Mouse (Mus musculus) heart, embryonic 16.5 days (tissue): Measurements from ENCODE around the gene Zmynd8. TPM values are rescaled to one million over a fixed set of nuclear protein-coding genes. Genes with fewer than 3 reads are reported as not detected.
A peak's percentile ranks its signal among the peaks of the same experiment; 100 is the strongest.

Experiments used
- ATAC-seq: fragments of 200-750 bp; cut with Nextera tagmentation; replicated peaks from 2 replicates; pipeline ENCODE4 v1.8.0; 2017; ENCODE audit warnings: moderate number of reproducible peaks; ENCODE audit not compliant: insufficient read depth, low FRiP score; ENCODE audit errors: extremely low read depth
- H3K27ac ChIP-seq: fragments of 300-500 bp; sonication (generic); 2 replicates; pipeline ENCODE4 v1.5.1; 2014; ENCODE audit warnings: mild to moderate bottlenecking, low read length, control low read depth, moderate library complexity
- H3K27me3 ChIP-seq: fragments of 300-500 bp; sonication (generic); 2 replicates; pipeline ENCODE4 v1.6.1; 2014; ENCODE audit warnings: low read length, mixed read lengths; ENCODE audit not compliant: control insufficient read depth, insufficient read depth
- H3K36me3 ChIP-seq: fragments of 300-500 bp; sonication (generic); 2 replicates; pipeline ENCODE4 v1.6.1; 2014; ENCODE audit not compliant: control insufficient read depth, insufficient read depth
- H3K4me1 ChIP-seq: fragments of 300-500 bp; sonication (generic); 2 replicates; pipeline ENCODE4 v1.6.1; 2014; ENCODE audit warnings: low read length, mixed read lengths; ENCODE audit not compliant: control insufficient read depth, insufficient read depth
- H3K4me2 ChIP-seq: fragments of 300-500 bp; sonication (generic); 2 replicates; pipeline ENCODE4 v1.6.1; 2014; ENCODE audit warnings: low read depth, mild to moderate bottlenecking, control low read depth, low read length
- H3K4me3 ChIP-seq: fragments of 300-500 bp; sonication (generic); 2 replicates; pipeline ENCODE4 v1.5.1; 2014; ENCODE audit warnings: mild to moderate bottlenecking, control low read depth, low read length
- H3K9ac ChIP-seq: fragments of 300-500 bp; sonication (generic); 2 replicates; pipeline ENCODE4 v1.6.1; 2014; ENCODE audit warnings: low read length, control low read depth
- H3K9me3 ChIP-seq: fragments of 300-500 bp; sonication (generic); replicated peaks from 2 replicates; pipeline ENCODE4 v1.6.1; 2016; ENCODE audit warnings: low read length; ENCODE audit not compliant: control insufficient read depth
- WGBS: fragments of 180-500 bp; shearing (Covaris S2); extraction: QIAGEN DNeasy Blood & Tissue Kit; methylation state at CpG from one replicate; pipeline ENCODE4 v1.1.7; 2014; 5-methylcytosine and 5-hydroxymethylcytosine counted together
- polyA plus RNA-seq: library from polyadenylated mRNA; unstranded; fragments of >200 nt; fragmentation: Nextera tagmentation; extraction: Ambion mirVana; gene quantifications from 2 replicates; pipeline ENCODE4 v1.2.1, GENCODE M21; 2015

The Zmynd8 gene
- polyA plus RNA-seq, 1 experiment from 2014 or later = 36.0 TPM

GRCm38 (mm10) chr2:165873196-165873595, 25.6 kb downstream of the Zmynd8 start:
- Histone ChIP-seq H3K4me2 (no peak overlapping the region), H3K27ac (peak overlapping the region; percentile 90), H3K4me3 (no peak overlapping the region), H3K27me3 (no peaks in the 10 kb centered on the region), H3K9me3 (no peaks in the 10 kb centered on the region), H3K36me3 (peaks cover 8% of the 10 kb centered on the region; the same call in 1 of the 2 replicates), H3K9ac (peak overlapping the region; percentile 23; the same call in 1 of the 2 replicates), H3K4me1 (peaks cover 69% of the 10 kb centered on the region)
- no peak for ATAC-seq
- 57% methylated on average over 7 of the region's 7 CpGs for WGBS

- peak overlapping the region; percentile 75 for H3K27ac ChIP-seq
- peaks cover 56% of the 10 kb centered on the region for H3K4me1 ChIP-seq
- peak overlapping the region; percentile 53 for H3K9ac ChIP-seq
- no peaks in the 10 kb centered on the region for H3K9me3 ChIP-seq
- H3K27me3 ChIP-seq = no peaks in the 10 kb centered on the region
- H3K36me3 ChIP-seq = peaks cover 5% of the 10 kb centered on the region; the same call in 1 of the 2 replicates
- no peak overlapping the region for H3K4me3 ChIP-seq
- 62% methylated on average over 1 of the region's 1 CpGs for WGBS
- ATAC-seq = no peak
- H3K4me2 ChIP-seq = peak overlapping the region; percentile 20; the same call in 1 of the 2 replicates
These were observed 29.6 kb downstream of the Zmynd8 start for GRCm38 (mm10) chr2:165869257-165869656.

GRCm38 (mm10) chr2:165868522-165869175, 30.2 kb downstream of the Zmynd8 start:
- Histone ChIP-seq H3K4me1 (peaks cover 53% of the 10 kb centered on the region), H3K4me3 (no peak overlapping the region), H3K9ac (peak overlapping the region; percentile 53), H3K27ac (peak overlapping the region; percentile 75), H3K9me3 (no peaks in the 10 kb centered on the region), H3K4me2 (peak overlapping the region; percentile 20), H3K36me3 (peaks cover 3% of the 10 kb centered on the region; the same call in 1 of the 2 replicates), H3K27me3 (no peaks in the 10 kb centered on the region)
- WGBS = 55% methylated on average over 8 of the region's 8 CpGs
- ATAC-seq = peak; percentile 49

GRCm38 (mm10) chr2:165867549-165867948, 31.3 kb downstream of the Zmynd8 start:
- Histone ChIP-seq H3K4me1 (peaks cover 42% of the 10 kb centered on the region), H3K27me3 (no peaks in the 10 kb centered on the region), H3K27ac (peak overlapping the region; percentile 37), H3K4me3 (no peak overlapping the region), H3K36me3 (peaks cover 3% of the 10 kb centered on the region; the same call in 1 of the 2 replicates), H3K4me2 (no peak overlapping the region), H3K9ac (peak overlapping the region; percentile 2; the same call in 1 of the 2 replicates), H3K9me3 (no peaks in the 10 kb centered on the region)
- ATAC-seq = no peak
- 80% methylated on average over 9 of the region's 9 CpGs for WGBS

GRCm38 (mm10) chr2:165866951-165867387, 31.8 kb downstream of the Zmynd8 start:
- Histone ChIP-seq H3K27ac (peak overlapping the region; percentile 37), H3K9me3 (no peaks in the 10 kb centered on the region), H3K4me3 (no peak overlapping the region), H3K4me1 (peaks cover 45% of the 10 kb centered on the region), H3K9ac (peak overlapping the region; percentile 2; the same call in 1 of the 2 replicates), H3K4me2 (no peak overlapping the region), H3K27me3 (no peaks in the 10 kb centered on the region), H3K36me3 (peaks cover 5% of the 10 kb centered on the region)
- no peak for ATAC-seq
- 41% methylated on average over 12 of the region's 12 CpGs for WGBS

GRCm38 (mm10) chr2:165866412-165866811, 32.4 kb downstream of the Zmynd8 start:
- 38% methylated on average over 8 of the region's 8 CpGs for WGBS
- no peaks in the 10 kb centered on the region for H3K27me3 ChIP-seq
- H3K36me3 ChIP-seq = peaks cover 7% of the 10 kb centered on the region
- H3K4me1 ChIP-seq = peaks cover 48% of the 10 kb centered on the region
- H3K4me2 ChIP-seq = no peak overlapping the region
- no peak overlapping the region for H3K4me3 ChIP-seq
- no peak for ATAC-seq
- H3K9me3 ChIP-seq = no peaks in the 10 kb centered on the region
- H3K9ac ChIP-seq = peak overlapping the region; percentile 1; the same call in 1 of the 2 replicates
- H3K27ac ChIP-seq = peak overlapping the region; percentile 37

- Histone ChIP-seq H3K4me3 (no peak overlapping the region), H3K27ac (no peak overlapping the region), H3K4me1 (peaks cover 49% of the 10 kb centered on the region), H3K4me2 (no peak overlapping the region), H3K9ac (no peak overlapping the region), H3K27me3 (no peaks in the 10 kb centered on the region), H3K9me3 (no peaks in the 10 kb centered on the region), H3K36me3 (peaks cover 3% of the 10 kb centered on the region)
- no peak for ATAC-seq
- 73% methylated on average over 3 of the region's 3 CpGs for WGBS
These were observed 34.0 kb downstream of the Zmynd8 start for GRCm38 (mm10) chr2:165864769-165865168.

- no peaks in the 10 kb centered on the region for H3K27me3 ChIP-seq
- no peak for ATAC-seq
- no peak overlapping the region for H3K9ac ChIP-seq
- H3K4me2 ChIP-seq = no peak overlapping the region
- WGBS = 85% methylated on average over 26 of the region's 26 CpGs
- peaks cover 52% of the 10 kb centered on the region for H3K4me1 ChIP-seq
- H3K36me3 ChIP-seq = peaks cover 3% of the 10 kb centered on the region
- no peak overlapping the region for H3K27ac ChIP-seq
- no peak overlapping the region for H3K4me3 ChIP-seq
- no peaks in the 10 kb centered on the region for H3K9me3 ChIP-seq
These were observed 36.9 kb downstream of the Zmynd8 start for GRCm38 (mm10) chr2:165861683-165862594.
